Mouse (Mus musculus) erythroblast, embryonic 14.5 days (primary cell): ENCODE measurements around the gene Ccdc30.

Experiments used
- GATA1 ChIP-seq: IDR thresholded peaks from 2 replicates; pipeline ENCODE4 v1.6.1; 2012; ENCODE audit warnings: low read length, inconsistent platforms, mixed read lengths
- TAL1 ChIP-seq: IDR thresholded peaks from 3 replicates; pipeline ENCODE4 v1.6.1; 2012; ENCODE audit warnings: low read length, inconsistent platforms, mixed read lengths

DNA sequence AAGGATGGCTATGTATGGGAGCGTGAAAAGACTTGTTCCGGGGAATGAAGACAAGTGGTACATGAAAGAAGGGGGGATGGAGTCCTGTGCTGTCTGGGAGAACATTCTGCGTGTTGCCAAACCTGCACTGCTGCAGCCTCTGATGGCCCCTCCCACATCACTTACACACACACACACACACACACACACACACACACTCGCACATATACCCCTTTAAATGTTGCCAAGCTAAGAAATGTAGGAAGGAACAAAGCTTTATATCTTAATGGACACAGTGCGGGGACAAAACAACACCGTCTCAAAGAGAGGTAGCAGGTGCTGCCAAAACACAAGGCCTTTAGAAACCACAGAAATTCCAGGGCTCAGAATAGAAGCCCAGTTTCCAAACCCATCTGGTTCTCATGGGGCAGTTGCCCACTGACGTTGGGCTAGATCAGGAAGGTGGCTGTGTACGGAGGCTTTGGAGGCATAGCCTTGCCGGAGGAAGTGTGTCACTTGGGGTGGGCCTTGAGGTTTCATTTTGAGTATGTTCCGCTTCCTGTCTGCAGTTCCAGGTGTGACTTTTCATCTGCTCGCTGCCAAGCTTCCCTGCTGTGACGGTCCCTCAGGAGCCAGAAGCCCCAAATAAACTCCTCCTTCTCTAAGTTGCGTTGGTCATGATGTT is 48.6 kb upstream of the Ccdc30 start:
- TF ChIP-seq GATA1: no peak
- no peak for TF ChIP-seq TAL1
